Mouse (Mus musculus): ENCODE results near the gene Fate1. TPM values are rescaled to one million over a fixed set of nuclear protein-coding genes. Genes with fewer than 3 reads are reported as not detected.

Fate1 gene
- polyA plus RNA-seq, 1 experiment from 2014 or later, result 0.20 TPM

GRCm38 (mm10) chrX:71991549-71991948 is 18.8 kb downstream of the Fate1 start, which contains the start of gene Cnga2:
Cnga2 (plus strand) TSS chrX:71991849.
- WGBS, result 75% methylated on average over 3 of the region's 3 CpGs
- Histone ChIP-seq H3K36me3 (no peaks in the 10 kb centered on the region), H3K4me3 (no peak within 1 kb of the TSS), H3K9me3 (no peaks in the 10 kb centered on the region), H3K27me3 (ENCODE audit: insufficient read depth, poor library complexity, severe bottlenecking) (peaks cover 9% of the 10 kb centered on the region; the same call in 1 of the 2 replicates), H3K27ac (no peak within 1 kb of the TSS), H3K4me1 (no peaks in the 10 kb centered on the region)
- no peak for DNase-seq (ENCODE audit: low spot score)

DNA sequence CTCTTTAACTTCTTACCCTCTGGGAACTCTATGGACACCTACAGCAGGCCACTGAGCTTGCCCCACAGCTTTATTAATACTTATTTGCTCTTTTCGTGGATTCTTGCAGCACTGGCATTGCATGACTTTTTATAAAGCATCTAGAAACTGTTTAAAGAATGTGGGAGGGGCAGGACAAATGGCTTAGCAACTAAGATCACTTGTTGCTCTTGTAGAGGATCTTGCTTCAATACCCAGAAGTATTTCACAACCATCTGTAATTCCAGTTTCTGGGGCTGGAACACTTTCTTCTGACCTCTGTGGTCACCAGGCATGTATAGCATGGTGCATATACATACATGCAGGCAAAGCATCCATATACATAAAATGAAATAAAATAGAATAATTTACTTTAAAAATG is 23.2 kb downstream of the Fate1 start:
- H3K27me3 ChIP-seq (ENCODE audit: insufficient read depth, poor library complexity, severe bottlenecking), result peaks cover 6% of the 10 kb centered on the region; the same call in 1 of the 2 replicates
- H3K27ac ChIP-seq, result no peak overlapping the region
- no peak for DNase-seq (ENCODE audit: low spot score)
- H3K4me1 ChIP-seq, result no peaks in the 10 kb centered on the region
- no peak overlapping the region for H3K4me3 ChIP-seq
- H3K9me3 ChIP-seq, result no peaks in the 10 kb centered on the region
- 70% methylated on average over 1 of the region's 1 CpGs for WGBS
- no peaks in the 10 kb centered on the region for H3K36me3 ChIP-seq

GRCm38 (mm10) chrX:72009930-72010329 is 37.1 kb downstream of the Fate1 start:
- H3K27ac ChIP-seq, result no peak overlapping the region
- no peak for DNase-seq (ENCODE audit: low spot score)
- H3K4me1 ChIP-seq, result no peaks in the 10 kb centered on the region

GRCm38 (mm10) chrX:72012236-72012635 is 39.5 kb downstream of the Fate1 start:
- H3K4me3 ChIP-seq, result no peak overlapping the region
- DNase-seq (ENCODE audit: low spot score), result no peak
- H3K27me3 ChIP-seq (ENCODE audit: insufficient read depth, poor library complexity, severe bottlenecking), result no peaks in the 10 kb centered on the region
- no peaks in the 10 kb centered on the region for H3K9me3 ChIP-seq
- no peak overlapping the region for H3K27ac ChIP-seq
- no peaks in the 10 kb centered on the region for H3K4me1 ChIP-seq
- 70% methylated on average over 9 of the region's 9 CpGs for WGBS
- H3K36me3 ChIP-seq, result no peaks in the 10 kb centered on the region

More at GRCm38 (mm10) chrX:72009930-72010329, 37.1 kb downstream of the Fate1 start:
- Histone ChIP-seq H3K36me3 (no peaks in the 10 kb centered on the region), H3K9me3 (no peaks in the 10 kb centered on the region), H3K4me3 (no peak overlapping the region), H3K27me3 (ENCODE audit: insufficient read depth, poor library complexity, severe bottlenecking) (no peaks in the 10 kb centered on the region)

DNA sequence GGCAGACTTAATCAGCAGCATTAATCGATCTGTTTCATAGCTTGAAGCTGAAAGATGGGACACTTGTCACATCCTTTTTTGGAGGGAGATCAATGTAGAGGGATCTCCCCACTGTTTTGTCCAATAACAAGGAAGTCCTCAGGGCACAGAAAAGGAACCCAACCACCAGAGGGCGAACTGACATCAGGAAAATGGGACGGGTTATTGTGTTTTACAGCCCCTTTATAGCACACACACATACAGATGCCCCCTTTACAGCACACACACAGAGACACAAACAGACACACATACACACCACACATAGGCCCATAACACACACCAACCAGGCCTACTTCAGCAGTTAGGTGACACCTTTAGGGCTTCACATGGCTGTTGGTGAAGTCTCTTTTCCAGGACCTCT is 40.0 kb downstream of the Fate1 start:
- no peak for DNase-seq (ENCODE audit: low spot score)
- no peak overlapping the region for H3K4me3 ChIP-seq
- H3K4me1 ChIP-seq, result no peaks in the 10 kb centered on the region
- WGBS, result 23% methylated on average over 3 of the region's 3 CpGs
- no peaks in the 10 kb centered on the region for H3K27me3 ChIP-seq (ENCODE audit: insufficient read depth, poor library complexity, severe bottlenecking)
- H3K27ac ChIP-seq, result no peak overlapping the region
- H3K9me3 ChIP-seq, result no peaks in the 10 kb centered on the region
- H3K36me3 ChIP-seq, result no peaks in the 10 kb centered on the region

DNA sequence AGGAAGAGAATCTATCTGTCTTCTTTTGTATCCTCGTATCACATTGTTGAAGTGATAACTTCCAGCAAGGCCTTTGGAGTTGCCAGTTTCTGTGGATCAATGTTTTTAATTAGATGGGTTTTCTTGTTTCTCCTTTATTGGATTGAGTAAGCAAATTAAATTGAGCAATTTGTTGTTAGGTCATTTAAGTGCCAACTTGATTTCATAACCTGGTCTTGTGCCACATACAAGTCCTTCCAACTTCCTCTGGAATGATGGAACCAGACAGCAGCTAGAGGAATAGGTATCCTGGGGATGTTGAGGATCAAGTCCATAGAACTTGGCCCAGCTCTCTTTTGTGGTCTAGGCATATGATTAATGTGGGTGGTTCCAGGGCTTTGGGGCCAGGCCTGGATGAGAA is 49.5 kb downstream of the Fate1 start:
- H3K4me3 ChIP-seq, result no peak overlapping the region
- DNase-seq (ENCODE audit: low spot score), result no peak
- no peaks in the 10 kb centered on the region for H3K27me3 ChIP-seq (ENCODE audit: insufficient read depth, poor library complexity, severe bottlenecking)
- H3K4me1 ChIP-seq, result no peaks in the 10 kb centered on the region
- no peaks in the 10 kb centered on the region for H3K9me3 ChIP-seq
- 90% methylated on average over 1 of the region's 1 CpGs for WGBS
- no peaks in the 10 kb centered on the region for H3K36me3 ChIP-seq
- H3K27ac ChIP-seq, result no peak overlapping the region

DNA sequence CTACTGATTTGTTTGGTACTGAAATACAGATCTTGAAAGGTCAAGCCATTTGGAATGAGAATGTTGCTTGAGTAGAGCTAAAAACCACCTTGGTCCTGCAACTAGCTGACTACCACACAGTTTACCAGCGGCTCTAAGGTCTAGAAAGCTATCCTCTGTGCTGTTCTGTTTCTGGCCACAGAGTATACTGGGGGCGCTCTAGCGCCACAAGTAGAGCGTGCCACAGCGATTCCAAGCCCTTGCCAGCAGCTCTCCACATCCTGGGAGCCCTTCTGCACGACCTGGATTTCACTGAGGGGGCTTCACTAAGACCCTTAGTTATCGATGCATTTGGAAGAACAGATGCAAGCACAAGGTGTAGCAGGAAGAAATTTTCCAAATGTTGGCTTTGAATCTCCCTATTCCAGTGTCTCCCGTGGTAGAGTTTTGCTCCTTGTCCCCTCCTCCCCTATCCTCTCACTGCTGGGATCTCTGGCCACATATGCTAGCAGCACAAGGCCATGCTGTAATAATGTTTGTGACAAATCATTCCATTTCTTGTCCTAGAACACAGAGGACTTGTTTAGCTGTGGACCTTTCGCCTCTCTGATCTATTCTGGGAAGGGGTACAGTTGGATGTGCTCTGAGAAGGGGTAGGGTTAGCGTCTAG is 50.1 kb downstream of the Fate1 start:
- 39% methylated on average over 10 of the region's 10 CpGs for WGBS

GRCm38 (mm10) chrX:72023542-72023941 is 50.8 kb downstream of the Fate1 start:
- no peak overlapping the region for H3K4me3 ChIP-seq
- no peaks in the 10 kb centered on the region for H3K27me3 ChIP-seq (ENCODE audit: insufficient read depth, poor library complexity, severe bottlenecking)
- no peaks in the 10 kb centered on the region for H3K4me1 ChIP-seq
- H3K9me3 ChIP-seq, result no peaks in the 10 kb centered on the region
- DNase-seq (ENCODE audit: low spot score), result no peak
- no peaks in the 10 kb centered on the region for H3K36me3 ChIP-seq
- 73% methylated on average over 3 of the region's 3 CpGs for WGBS
- no peak overlapping the region for H3K27ac ChIP-seq

More for the DNA sequence above, 50.1 kb downstream of the Fate1 start:
- Histone ChIP-seq H3K27me3 (ENCODE audit: insufficient read depth, poor library complexity, severe bottlenecking) (no peaks in the 10 kb centered on the region), H3K4me3 (no peak overlapping the region), H3K4me1 (no peaks in the 10 kb centered on the region), H3K36me3 (no peaks in the 10 kb centered on the region), H3K27ac (no peak overlapping the region), H3K9me3 (no peaks in the 10 kb centered on the region)
- no peak for DNase-seq (ENCODE audit: low spot score)

Other genes starting within 250 kb of the Fate1 start
- gene Vma21, start 157.1 kb upstream of the Fate1 start, polyA plus RNA-seq (2016; fragmentation: Nextera tagmentation; extraction: Ambion mirVana), result 40.0 and 46.8 TPM in 2 replicates
- gene Gm1141, start 52.0 kb upstream of the Fate1 start, polyA plus RNA-seq (2016; fragmentation: Nextera tagmentation; extraction: Ambion mirVana), result 0.13 TPM in 1 of 2 replicates, not detected in the other
- gene Prrg3, start 10.4 kb upstream of the Fate1 start, polyA plus RNA-seq (2016; fragmentation: Nextera tagmentation; extraction: Ambion mirVana), result 4.8 and 4.9 TPM in 2 replicates
- 0.06 TPM in 1 of 2 replicates, not detected in the other for gene Cnga2, start 18.9 kb downstream of the Fate1 start, polyA plus RNA-seq (2016; fragmentation: Nextera tagmentation; extraction: Ambion mirVana)
- not detected in 2 replicates for gene Magea4, start 249.0 kb downstream of the Fate1 start, polyA plus RNA-seq (2016; fragmentation: Nextera tagmentation; extraction: Ambion mirVana)

Measured in heart, embryonic 10.5 days (tissue).